Mouse (Mus musculus) ES-E14 (cell line): ENCODE data around the gene Rgs3.

Experiments
- ZC3H11A ChIP-seq: IDR thresholded peaks from 2 replicates; pipeline ENCODE4 v1.6.1; 2012; ENCODE audit warnings: low read depth, mild to moderate bottlenecking, inconsistent platforms, low read length, borderline replicate concordance
- ZNF384 ChIP-seq: IDR thresholded peaks from 2 replicates; pipeline ENCODE4 v1.6.1; 2012; ENCODE audit warnings: low read depth, low read length, inconsistent platforms

GRCm38 (mm10) chr4:62605856-62606541, 46.4 kb downstream of the Rgs3 start:
- no peak for TF ChIP-seq ZC3H11A
- no peak for TF ChIP-seq ZNF384
